Mouse (Mus musculus): Measurements from ENCODE around the gene Rfx5. TPM values are rescaled to one million over a fixed set of nuclear protein-coding genes. Genes with fewer than 3 reads are reported as not detected.
A peak's percentile ranks its signal among the peaks of the same experiment; 100 is the strongest.
"Not testable (repeated sequence)": the region's sequence is repeated elsewhere in the genome, so short reads cannot be mapped to it uniquely, and the experiment has no call there.

Gene Rfx5
- polyA plus RNA-seq, 1 experiment from 2014 or later: 5.2 TPM

DNA sequence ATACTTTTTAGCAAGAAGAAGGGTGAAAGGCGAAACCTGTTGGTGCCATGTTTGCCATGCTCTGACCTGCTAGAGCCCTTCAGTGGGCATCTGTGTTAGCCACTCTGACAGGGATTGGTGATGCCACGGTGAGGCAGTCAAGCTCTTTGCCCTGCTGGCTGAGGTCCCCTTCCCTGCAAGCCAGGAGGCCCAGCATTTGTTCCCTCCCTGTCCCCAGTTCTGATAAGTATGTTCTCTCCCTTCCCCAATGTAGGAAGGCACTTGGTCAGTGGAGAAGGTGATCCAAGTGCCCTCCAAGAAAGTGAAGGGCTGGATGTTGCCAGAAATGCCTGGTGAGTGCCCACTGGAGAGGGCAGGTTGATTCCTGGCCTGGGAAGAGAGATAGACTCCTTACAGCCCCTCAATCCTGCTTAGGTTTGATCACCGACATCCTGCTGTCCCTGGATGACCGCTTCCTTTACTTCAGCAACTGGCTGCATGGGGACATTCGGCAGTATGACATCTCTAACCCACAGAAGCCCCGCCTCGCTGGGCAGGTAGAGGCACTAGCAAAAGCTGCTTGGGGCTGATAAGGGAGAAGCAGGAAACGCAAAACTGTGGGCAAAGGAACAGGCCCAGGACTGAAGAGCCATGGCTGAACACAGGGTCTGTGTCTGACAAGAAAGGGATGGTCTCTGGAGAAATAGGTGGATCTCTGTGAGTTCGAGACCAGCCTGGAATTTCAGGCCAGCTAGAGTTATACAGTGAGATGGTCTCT, 11.5 kb upstream of the Rfx5 start:
- WGBS: 80% methylated on average over 8 of the region's 9 CpGs
- H3K9ac ChIP-seq (replicated peaks); H3K27ac ChIP-seq; H3K4me1 ChIP-seq (replicated peaks); H3K9me3 ChIP-seq; ATAC-seq; H3K4me2 ChIP-seq (replicated peaks); H3K27me3 ChIP-seq; H3K4me3 ChIP-seq (replicated peaks); H3K36me3 ChIP-seq: not testable (repeated sequence)

DNA sequence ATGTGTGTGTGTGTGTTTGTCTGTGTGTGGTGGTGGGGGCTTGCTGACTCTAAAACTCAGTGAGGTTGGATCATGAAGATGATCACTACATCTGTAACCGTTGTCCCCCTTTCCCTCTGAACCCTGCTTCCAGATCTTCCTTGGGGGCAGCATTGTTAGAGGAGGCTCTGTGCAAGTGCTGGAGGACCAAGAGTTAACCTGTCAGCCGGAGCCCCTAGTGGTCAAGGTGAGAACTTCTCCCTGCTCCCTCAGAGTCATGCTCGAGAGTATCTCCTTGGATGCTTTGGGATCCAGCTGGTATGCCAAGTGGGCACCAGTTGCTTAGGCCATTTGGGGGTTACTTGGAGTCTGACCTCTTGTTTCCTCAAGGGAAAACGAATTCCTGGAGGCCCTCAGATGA, 10.2 kb upstream of the Rfx5 start:
- H3K9me3 ChIP-seq; H3K4me1 ChIP-seq (replicated peaks); H3K27me3 ChIP-seq; H3K9ac ChIP-seq (replicated peaks); H3K4me2 ChIP-seq (replicated peaks); H3K27ac ChIP-seq; H3K36me3 ChIP-seq; ATAC-seq; H3K4me3 ChIP-seq (replicated peaks): not testable (repeated sequence)
- 21% methylated on average over 4 of the region's 4 CpGs for WGBS

DNA sequence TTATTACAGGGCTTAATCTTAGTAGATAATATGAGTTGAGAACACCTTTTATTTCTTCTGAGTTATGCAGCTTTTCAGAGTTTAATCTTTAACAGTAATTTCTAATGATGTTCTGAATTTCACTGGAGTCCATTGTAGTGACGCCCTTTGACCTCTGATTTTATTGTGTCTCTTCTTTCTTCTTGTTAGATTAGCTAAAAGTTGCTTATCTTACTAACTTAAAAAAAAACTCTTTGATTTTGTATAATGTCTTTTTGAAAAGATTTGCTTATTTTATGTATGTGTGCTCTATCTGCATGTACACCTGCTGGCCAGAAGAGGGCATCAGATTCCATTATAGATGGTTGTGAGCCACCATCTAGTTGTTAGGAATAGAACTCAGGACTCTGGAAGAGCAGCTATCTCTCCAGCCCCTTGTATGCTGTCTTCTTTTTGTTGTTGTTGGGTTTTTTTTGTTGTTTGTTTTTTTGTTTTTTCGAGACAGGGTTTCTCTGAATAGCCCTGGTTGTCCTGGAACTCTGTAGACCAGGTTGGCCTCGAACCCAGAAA, 5.7 kb upstream of the Rfx5 start:
- Histone ChIP-seq H3K27ac (no peak overlapping the region), H3K4me3 (replicated peaks) (no peak overlapping the region), H3K4me2 (replicated peaks) (no peak overlapping the region), H3K36me3 (no peaks in the 10 kb centered on the region), H3K9me3 (no peaks in the 10 kb centered on the region), H3K27me3 (no peaks in the 10 kb centered on the region; the same call in 1 of the 2 replicates), H3K9ac (replicated peaks) (no peak overlapping the region), H3K4me1 (replicated peaks) (peaks cover 6% of the 10 kb centered on the region)
- 69% methylated on average over 3 of the region's 3 CpGs for WGBS
- ATAC-seq: no peak

DNA sequence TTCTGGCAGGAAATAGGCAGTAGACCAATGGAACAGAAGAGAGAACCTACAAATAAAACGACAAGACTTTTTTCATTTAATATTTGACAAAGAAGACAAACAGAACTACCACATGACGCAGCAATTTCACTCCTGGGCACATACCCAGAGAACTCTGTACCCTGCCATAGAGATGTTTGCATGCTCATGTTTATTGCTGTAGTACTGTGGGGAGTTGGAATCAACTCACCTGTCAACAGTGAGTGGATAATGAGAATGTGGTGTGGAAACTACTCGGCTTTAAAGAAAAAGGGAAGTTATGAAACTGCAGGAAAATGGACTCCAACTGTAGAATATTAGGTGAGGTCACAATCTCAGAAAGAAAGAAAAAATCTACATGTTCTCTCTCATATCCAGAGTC, 4.2 kb upstream of the Rfx5 start:
- H3K9me3 ChIP-seq: no peaks in the 10 kb centered on the region
- H3K9ac ChIP-seq (replicated peaks): no peak overlapping the region
- H3K27me3 ChIP-seq: no peaks in the 10 kb centered on the region; the same call in 1 of the 2 replicates
- H3K27ac ChIP-seq: no peak overlapping the region
- H3K4me3 ChIP-seq (replicated peaks): no peak overlapping the region
- no peak for ATAC-seq
- H3K4me1 ChIP-seq (replicated peaks): peaks cover 14% of the 10 kb centered on the region
- H3K4me2 ChIP-seq (replicated peaks): no peak overlapping the region
- WGBS: 86% methylated on average over 3 of the region's 3 CpGs
- no peaks in the 10 kb centered on the region for H3K36me3 ChIP-seq

DNA sequence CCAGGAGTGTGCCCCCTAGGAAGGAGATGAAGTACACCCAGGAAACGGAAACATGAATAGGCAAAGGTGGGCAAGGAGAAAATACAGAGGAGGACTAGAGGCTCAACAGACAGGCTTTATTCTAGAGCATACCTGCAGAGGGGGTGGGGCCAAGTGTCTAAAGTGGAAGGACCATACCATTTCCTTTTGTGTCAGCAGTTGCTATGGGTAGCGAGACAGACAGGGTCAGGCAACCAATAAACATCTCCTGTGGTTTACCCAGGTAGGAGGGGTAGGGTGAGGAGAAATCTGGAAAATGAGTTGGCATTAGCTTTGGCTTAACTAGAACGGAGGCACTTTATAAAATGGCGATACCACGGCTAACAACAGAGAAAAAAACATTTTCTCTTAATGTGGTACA, 1.1 kb upstream of the Rfx5 start:
- Histone ChIP-seq H3K36me3 (peaks cover 24% of the 10 kb centered on the region), H3K4me3 (replicated peaks) (peak overlapping the region; percentile 67), H3K9me3 (no peaks in the 10 kb centered on the region), H3K9ac (replicated peaks) (no peak overlapping the region), H3K4me2 (replicated peaks) (peak overlapping the region; percentile 64), H3K4me1 (replicated peaks) (peaks cover 26% of the 10 kb centered on the region), H3K27ac (no peak overlapping the region), H3K27me3 (no peaks in the 10 kb centered on the region; the same call in 1 of the 2 replicates)
- no peak for ATAC-seq
- WGBS: 80% methylated on average over 5 of the region's 5 CpGs

DNA sequence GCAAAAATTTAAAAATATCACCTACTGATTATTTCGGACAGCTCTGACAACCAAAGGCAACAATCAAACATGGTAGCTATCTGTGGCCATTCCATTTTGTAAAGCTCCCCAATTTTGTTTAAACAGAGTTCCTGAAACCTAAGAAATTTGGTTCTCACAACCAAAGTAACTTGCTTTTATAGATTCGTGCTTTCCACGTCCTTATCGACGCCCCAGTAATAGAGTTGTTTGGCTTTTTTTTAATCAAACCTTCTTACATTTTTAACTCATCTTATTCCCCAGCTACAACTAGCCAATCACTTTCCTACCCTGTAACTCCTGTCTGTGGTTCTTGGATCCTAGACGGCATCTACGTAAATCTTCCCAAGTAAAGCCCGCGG, 501 bp upstream of the Rfx5 start:
- peak overlapping the region; percentile 97 for H3K27ac ChIP-seq
- H3K9me3 ChIP-seq: no peaks in the 10 kb centered on the region
- WGBS: 18% methylated on average over 9 of the region's 9 CpGs
- H3K36me3 ChIP-seq: peaks cover 30% of the 10 kb centered on the region
- no peaks in the 10 kb centered on the region; the same call in 1 of the 2 replicates for H3K27me3 ChIP-seq
- ATAC-seq: no peak
- peak overlapping the region; percentile 83 for H3K9ac ChIP-seq (replicated peaks)
- peaks cover 26% of the 10 kb centered on the region for H3K4me1 ChIP-seq (replicated peaks)
- peak overlapping the region; percentile 67 for H3K4me3 ChIP-seq (replicated peaks)
- peak overlapping the region; percentile 64 for H3K4me2 ChIP-seq (replicated peaks)

DNA sequence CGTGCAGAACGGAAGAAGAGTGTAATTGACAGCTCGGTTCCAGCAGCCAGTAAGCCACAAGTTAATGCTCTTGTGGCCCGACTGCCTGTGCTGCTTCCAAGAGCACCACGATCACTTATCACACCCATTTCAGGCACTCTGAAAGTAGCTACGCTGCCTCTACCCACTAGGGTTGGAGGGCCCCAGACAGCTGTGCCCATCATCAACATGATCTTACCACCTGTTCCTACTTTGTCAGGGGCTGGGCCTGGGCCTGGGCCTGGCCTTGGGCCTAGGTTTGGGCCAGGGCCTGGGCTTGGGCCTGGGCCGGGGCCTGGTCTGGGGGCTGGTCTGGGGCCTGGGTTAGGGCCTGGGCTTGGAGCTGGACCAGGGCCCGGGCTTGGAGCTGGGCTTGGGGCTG, 4.4 kb downstream of the Rfx5 start:
- no peak overlapping the region for H3K4me3 ChIP-seq (replicated peaks)
- ATAC-seq: no peak
- H3K27me3 ChIP-seq: no peaks in the 10 kb centered on the region
- no peak overlapping the region for H3K4me2 ChIP-seq (replicated peaks)
- H3K36me3 ChIP-seq: peaks cover 39% of the 10 kb centered on the region
- no peaks in the 10 kb centered on the region for H3K9me3 ChIP-seq
- H3K4me1 ChIP-seq (replicated peaks): peaks cover 23% of the 10 kb centered on the region
- 94% methylated on average over 8 of the region's 8 CpGs for WGBS
- no peak overlapping the region for H3K9ac ChIP-seq (replicated peaks)
- H3K27ac ChIP-seq: no peak overlapping the region

DNA sequence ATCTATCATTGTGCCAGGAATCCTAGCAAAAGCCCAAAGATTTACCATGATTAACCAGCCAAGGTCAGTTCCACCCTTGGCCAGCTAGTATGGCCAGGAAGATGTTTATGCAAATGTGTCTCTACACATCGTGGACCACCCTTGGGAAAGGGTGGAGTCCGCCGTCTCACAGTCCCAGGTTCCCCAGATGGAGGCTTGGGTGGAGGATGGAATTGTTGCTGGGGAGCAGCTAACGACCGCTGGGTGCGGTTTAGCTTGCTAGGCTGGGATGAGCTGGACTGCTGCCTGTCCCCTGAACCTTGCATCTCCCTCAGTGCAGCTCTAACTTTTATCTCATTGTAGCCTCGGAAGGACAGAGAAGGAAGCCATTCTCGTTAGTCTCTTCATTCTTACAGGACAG, 6.0 kb downstream of the Rfx5 start:
- H3K4me3 ChIP-seq (replicated peaks): no peak overlapping the region
- H3K27ac ChIP-seq: 0 out of 2 replicates have a peak overlapping the region, but pooled peaks have one; percentile 45
- no peak for ATAC-seq
- H3K36me3 ChIP-seq: peaks cover 39% of the 10 kb centered on the region
- H3K27me3 ChIP-seq: no peaks in the 10 kb centered on the region
- no peak overlapping the region for H3K4me2 ChIP-seq (replicated peaks)
- 55% methylated on average over 8 of the region's 8 CpGs for WGBS
- H3K9ac ChIP-seq (replicated peaks): peak overlapping the region; percentile 16; the same call in 1 of the 2 replicates
- no peaks in the 10 kb centered on the region for H3K9me3 ChIP-seq
- H3K4me1 ChIP-seq (replicated peaks): peaks cover 15% of the 10 kb centered on the region

DNA sequence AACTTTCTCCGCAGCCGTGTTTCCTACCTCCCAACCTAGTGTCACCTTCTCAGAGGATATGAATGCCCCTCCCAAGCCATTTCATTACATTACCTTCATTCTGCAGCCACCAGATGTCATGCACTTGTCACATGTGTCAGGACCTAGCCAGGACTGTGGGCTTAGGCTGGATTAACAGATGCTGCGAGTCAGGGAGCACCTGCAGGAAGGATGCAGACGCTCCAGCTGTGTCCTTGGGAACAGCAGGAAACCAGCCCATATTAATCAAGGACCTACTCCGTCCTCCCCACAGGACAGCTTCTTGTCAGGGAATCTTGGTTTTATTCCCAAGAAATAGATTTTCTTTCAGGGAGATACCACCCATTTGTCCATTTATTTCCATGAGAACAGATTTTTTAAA, 6.4 kb downstream of the Rfx5 start:
- H3K9ac ChIP-seq (replicated peaks): peak overlapping the region; percentile 16; the same call in 1 of the 2 replicates
- no peaks in the 10 kb centered on the region for H3K27me3 ChIP-seq
- no peaks in the 10 kb centered on the region for H3K9me3 ChIP-seq
- WGBS: 46% methylated on average over 5 of the region's 5 CpGs
- H3K36me3 ChIP-seq: peaks cover 39% of the 10 kb centered on the region
- 0 out of 2 replicates have a peak overlapping the region, but pooled peaks have one; percentile 45 for H3K27ac ChIP-seq
- no peak overlapping the region for H3K4me3 ChIP-seq (replicated peaks)
- no peak overlapping the region for H3K4me2 ChIP-seq (replicated peaks)
- H3K4me1 ChIP-seq (replicated peaks): peaks cover 10% of the 10 kb centered on the region
- ATAC-seq: no peak

DNA sequence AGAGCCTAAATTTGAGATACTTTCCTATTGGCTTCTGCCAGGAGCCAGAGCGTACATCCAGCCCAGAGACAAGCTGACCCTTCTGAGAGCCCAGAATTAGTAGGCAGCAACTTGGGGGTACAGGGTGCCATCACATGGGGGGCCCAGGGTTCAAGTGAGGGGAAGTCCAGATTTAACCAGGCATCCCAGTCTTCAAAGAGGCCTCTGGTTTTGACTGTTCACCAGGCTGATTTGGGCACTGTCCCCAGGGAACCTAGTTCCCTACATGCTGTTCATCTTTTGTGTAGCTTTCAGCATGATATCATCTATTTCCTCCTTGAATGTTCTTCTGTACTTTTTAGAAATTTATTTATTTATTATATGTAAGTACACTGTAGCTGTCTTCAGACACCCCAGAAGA, 11.1 kb downstream of the Rfx5 start:
- Histone ChIP-seq H3K4me2 (replicated peaks) (no peak overlapping the region), H3K4me1 (replicated peaks) (peaks cover under 1% of the 10 kb centered on the region), H3K9ac (replicated peaks) (no peak overlapping the region), H3K27me3 (no peaks in the 10 kb centered on the region), H3K36me3 (no peaks in the 10 kb centered on the region), H3K4me3 (replicated peaks) (no peak overlapping the region), H3K9me3 (no peaks in the 10 kb centered on the region), H3K27ac (no peak overlapping the region)
- WGBS: 100% methylated on average over 1 of the region's 1 CpGs
- ATAC-seq: no peak

DNA sequence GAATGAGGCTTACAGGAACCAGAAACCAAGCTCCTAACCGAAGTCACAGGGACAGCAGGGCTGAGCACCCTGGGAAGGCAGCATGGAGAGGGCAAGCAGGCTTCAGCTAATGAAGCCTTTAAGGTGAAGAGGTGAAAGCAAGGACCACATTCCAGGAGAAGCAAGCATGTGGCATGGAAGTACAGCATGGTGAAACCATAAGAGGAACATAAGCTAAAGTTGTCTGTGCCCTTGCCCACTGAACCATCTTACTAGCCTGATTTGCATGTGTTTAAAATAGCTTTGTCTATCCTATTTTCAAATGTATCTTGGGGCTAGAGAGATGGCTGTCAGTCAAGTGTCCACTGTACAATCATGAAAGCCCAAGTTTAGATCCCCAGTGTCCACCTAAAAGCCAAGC, 12.0 kb downstream of the Rfx5 start:
- 88% methylated on average over 1 of the region's 1 CpGs for WGBS
- no peak overlapping the region for H3K27ac ChIP-seq

DNA sequence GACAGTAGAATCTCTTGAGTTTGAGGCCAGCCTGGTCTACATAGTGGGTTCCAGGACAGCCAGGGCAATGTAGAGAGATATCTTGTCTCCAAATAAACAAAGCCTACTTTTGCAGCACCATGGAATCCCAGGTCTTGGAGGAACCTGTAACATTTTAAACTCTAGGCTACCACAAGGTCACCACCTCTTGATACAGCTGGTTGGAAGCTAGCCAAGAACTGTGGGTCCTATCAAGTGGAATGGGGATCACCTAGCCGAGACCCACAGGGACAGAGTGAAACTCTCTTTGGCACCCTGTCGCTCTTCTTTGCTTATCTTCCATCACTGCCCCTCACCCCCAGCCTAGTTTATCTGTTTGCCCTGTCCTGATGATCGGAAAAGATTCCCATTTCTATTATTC, 18.7 kb downstream of the Rfx5 start:
- Histone ChIP-seq H3K36me3 (no peaks in the 10 kb centered on the region), H3K4me1 (replicated peaks) (peaks cover 20% of the 10 kb centered on the region), H3K9me3 (no peaks in the 10 kb centered on the region), H3K4me3 (replicated peaks) (no peak overlapping the region), H3K4me2 (replicated peaks) (no peak overlapping the region), H3K27ac (no peak overlapping the region), H3K9ac (replicated peaks) (no peak overlapping the region), H3K27me3 (no peaks in the 10 kb centered on the region)
- no peak for ATAC-seq
- 88% methylated on average over 3 of the region's 3 CpGs for WGBS

More for the DNA sequence above, 12.0 kb downstream of the Rfx5 start:
- H3K9me3 ChIP-seq: no peaks in the 10 kb centered on the region
- H3K27me3 ChIP-seq: no peaks in the 10 kb centered on the region
- no peak overlapping the region for H3K4me3 ChIP-seq (replicated peaks)
- H3K36me3 ChIP-seq: no peaks in the 10 kb centered on the region
- H3K9ac ChIP-seq (replicated peaks): no peak overlapping the region
- no peak for ATAC-seq
- H3K4me2 ChIP-seq (replicated peaks): no peak overlapping the region
- H3K4me1 ChIP-seq (replicated peaks): no peaks in the 10 kb centered on the region
